Mouse (Mus musculus): Measurements from ENCODE around the gene 2610301B20Rik. TPM values are rescaled to one million over a fixed set of nuclear protein-coding genes. Genes with fewer than 3 reads are reported as not detected.
A peak's percentile ranks its signal among the peaks of the same experiment; 100 is the strongest.
"Not testable (repeated sequence)": the region's sequence is repeated elsewhere in the genome, so short reads cannot be mapped to it uniquely, and the experiment has no call there.

2610301B20Rik gene
- polyA plus RNA-seq, 1 experiment: 48.7 TPM

DNA sequence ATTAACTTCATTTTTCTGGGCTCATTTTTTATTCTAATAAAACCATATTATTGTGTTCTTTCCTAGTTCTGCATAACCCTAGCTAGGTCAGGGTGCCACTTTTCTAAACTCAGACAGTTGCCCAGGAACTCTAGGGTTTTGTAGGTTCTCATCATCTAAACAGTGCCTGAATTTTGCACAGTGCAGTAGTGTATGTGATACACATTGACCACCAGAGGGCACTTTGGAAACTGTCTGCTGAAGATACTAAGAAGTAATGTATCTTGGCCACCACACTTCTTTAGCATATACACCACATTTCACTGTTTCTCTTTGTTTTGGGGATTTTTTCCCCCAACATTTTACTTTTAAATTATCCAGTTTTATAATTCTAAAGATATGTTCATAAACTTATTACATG is 22.6 kb downstream of the 2610301B20Rik start:
- peak in 1 of 2 experiments; percentile 51 for DNase-seq (ENCODE audit: extremely low spot score in 1 of 2, low spot score in 1 of 2)

GRCm38 (mm10) chr4:10905234-10905801 is 31.0 kb downstream of the 2610301B20Rik start:
- DNase-seq (ENCODE audit: extremely low spot score in 1 of 2, low spot score in 1 of 2): no peak

DNA sequence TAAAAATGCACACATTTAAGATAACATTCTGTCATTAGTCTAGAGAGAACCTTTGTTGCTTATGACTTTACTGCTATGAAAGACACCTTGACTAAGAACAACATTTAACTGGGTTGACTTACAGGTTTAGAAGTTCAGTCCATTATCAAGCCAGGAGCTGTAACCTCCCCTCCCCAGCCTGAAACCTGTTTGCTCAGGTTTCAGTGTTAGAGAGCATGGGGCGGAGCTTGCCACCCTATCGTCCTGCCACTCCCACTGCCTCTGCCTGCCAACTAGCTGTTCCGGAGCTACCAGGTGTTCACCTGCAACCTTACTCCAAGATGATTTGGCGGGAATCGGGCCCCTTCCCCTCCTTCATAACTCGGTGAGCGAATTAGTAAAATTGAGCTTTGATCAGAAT is 37.1 kb downstream of the 2610301B20Rik start:
- DNase-seq (ENCODE audit: extremely low spot score in 1 of 2, low spot score in 1 of 2): not testable (repeated sequence)

GRCm38 (mm10) chr4:10911909-10912478 is 37.7 kb downstream of the 2610301B20Rik start:
- no peak for DNase-seq (ENCODE audit: extremely low spot score in 1 of 2, low spot score in 1 of 2)

DNA sequence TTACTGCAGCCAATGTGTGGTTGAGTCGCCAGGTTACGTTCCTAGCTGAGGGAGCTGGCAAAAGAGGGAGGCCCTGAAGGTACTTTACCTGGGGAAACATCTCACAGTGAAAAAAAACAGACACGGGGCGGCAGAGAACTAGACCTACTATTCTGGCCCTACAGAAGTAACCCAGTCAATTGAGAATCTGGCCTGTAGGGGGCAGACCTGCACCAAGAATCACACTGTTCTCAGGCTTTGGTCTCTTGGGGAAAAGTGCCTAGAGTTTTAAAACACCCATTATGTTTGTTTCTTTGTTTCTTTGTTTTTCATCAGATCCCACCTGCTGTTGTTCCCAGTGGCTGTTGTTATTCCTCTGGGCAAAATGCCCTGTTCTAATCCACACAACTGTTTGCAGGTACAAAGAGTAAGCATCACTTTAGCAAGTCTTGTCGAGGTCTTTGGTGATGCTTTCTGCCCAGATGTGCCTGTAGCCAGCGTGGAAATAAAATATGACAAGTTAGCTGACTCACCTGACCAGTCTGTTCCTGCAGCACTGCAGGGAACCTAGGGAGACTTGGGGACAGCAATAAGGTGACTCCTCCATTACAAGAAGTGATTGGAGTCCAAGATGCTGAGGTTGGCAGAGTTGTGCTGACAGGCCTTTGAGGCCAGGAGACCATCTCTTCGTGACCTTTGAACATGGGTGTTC is 38.5 kb downstream of the 2610301B20Rik start:
- peak; percentile 76 to 98 for DNase-seq (ENCODE audit: extremely low spot score in 1 of 2, low spot score in 1 of 2)

DNA sequence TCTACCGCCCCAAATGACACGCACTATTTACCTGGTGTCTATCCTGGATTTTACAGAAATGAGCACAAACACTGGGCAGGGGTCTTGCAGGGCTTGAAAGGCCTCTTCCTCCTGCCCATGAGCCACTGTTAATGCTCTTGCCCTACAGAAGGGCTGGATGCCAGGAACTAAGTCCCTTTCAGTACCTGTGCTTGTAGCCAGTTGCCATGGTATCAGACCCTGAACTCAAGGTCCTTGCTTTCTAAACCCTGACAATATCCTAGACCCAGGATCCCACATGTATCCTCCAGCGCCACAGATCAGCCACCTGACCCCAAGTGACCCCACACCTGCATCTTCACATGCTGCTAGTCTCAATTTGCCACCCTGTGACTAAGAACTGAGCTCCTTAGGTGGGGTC is 39.1 kb downstream of the 2610301B20Rik start:
- no peak for DNase-seq (ENCODE audit: extremely low spot score in 1 of 2, low spot score in 1 of 2)

GRCm38 (mm10) chr4:10914766-10915165 is 40.5 kb downstream of the 2610301B20Rik start:
- DNase-seq (ENCODE audit: extremely low spot score in 1 of 2, low spot score in 1 of 2): no peak

DNA sequence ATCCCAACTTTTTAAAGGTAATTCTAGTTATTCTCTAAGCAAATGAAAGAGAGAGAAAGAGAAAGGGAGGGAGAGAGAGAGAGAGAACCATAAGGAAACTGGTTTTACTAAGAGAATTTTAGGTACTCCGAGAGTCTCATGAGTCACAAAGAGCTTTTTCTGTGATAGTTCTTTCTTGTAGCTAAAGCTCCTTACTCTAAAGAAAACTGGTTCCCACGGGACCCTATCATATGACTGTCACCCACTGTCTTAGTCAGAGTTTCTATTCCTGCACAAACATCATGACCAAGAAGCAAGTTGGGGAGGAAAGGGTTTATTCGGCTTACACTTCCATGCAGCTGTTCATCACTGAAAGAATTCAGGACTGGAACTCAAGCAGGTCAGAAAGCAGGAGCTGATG is 41.0 kb downstream of the 2610301B20Rik start:
- DNase-seq (ENCODE audit: extremely low spot score in 1 of 2, low spot score in 1 of 2): peak in 1 of 2 experiments; percentile 42

- DNase-seq (ENCODE audit: extremely low spot score in 1 of 2, low spot score in 1 of 2): no peak
Observed at GRCm38 (mm10) chr4:10918402-10918801, 44.1 kb downstream of the 2610301B20Rik start.

GRCm38 (mm10) chr4:10919097-10919496 is 44.8 kb downstream of the 2610301B20Rik start:
- no peak for DNase-seq (ENCODE audit: extremely low spot score in 1 of 2, low spot score in 1 of 2)

GRCm38 (mm10) chr4:10919530-10919929 is 45.2 kb downstream of the 2610301B20Rik start:
- DNase-seq (ENCODE audit: extremely low spot score in 1 of 2, low spot score in 1 of 2): no peak

DNA sequence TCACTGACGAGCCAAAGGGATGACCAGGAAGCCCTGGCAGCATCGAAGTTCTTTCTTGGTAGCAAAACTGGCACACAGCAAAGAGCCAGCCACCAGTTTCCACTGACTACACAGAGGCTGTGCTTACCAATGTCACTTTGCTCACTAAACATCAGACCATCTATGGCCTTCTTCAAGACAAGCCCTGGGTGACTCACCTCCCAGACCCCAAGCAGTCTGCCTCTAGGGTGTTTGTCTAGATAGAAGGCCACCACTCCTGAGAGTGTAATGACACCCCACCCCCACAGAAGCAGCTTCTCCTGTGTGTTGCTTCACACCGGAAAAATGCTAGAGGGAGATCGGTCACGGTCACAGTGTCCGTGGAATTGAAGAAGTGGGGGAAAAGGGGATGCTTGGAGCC is 45.7 kb downstream of the 2610301B20Rik start:
- DNase-seq (ENCODE audit: extremely low spot score in 1 of 2, low spot score in 1 of 2): no peak

- DNase-seq (ENCODE audit: extremely low spot score in 1 of 2, low spot score in 1 of 2): no peak
Observed at GRCm38 (mm10) chr4:10920622-10921021, 46.3 kb downstream of the 2610301B20Rik start.

GRCm38 (mm10) chr4:10923180-10923579 is 48.9 kb downstream of the 2610301B20Rik start:
- peak; percentile 48 to 82 for DNase-seq (ENCODE audit: extremely low spot score in 1 of 2, low spot score in 1 of 2)

DNA sequence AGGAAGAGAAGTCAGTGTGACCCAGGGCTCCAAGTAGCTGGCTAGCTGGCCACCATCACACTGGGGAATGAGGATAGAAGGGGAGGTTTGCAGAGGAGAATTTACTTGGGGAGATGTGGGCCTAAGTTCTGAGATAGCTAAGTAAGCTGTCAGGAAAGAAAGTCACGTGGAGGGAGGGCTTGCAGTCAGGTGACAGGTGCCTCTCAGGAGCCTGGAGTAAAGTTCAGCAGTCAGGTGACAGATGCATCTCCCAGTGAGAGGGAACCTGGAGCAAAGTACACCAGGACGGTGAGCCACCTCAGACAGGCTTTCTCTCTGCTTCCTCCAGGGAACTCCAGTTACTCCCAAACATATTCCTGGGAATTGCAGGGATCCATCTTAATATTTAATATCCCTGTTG is 49.8 kb downstream of the 2610301B20Rik start:
- no peak for DNase-seq (ENCODE audit: extremely low spot score in 1 of 2, low spot score in 1 of 2)

DNA sequence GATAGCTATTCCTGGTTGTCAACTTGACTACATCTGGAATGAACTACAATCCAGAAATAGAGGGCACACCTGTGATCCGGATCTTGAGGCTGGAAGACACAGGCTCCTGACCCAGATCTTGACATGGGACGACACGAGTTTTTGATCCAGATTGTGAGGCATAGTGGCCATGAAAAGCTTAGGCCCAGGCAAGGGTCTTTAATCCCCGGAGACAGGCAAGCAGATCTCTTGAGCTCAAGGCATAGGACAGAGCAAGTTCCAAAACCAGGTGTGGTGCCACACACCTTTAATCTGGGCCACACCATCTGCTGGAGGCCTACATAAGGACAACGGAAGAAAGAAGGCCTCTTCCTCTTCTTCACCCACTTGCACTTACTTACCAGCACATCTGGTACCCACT is 50.2 kb downstream of the 2610301B20Rik start:
- no peak for DNase-seq (ENCODE audit: extremely low spot score in 1 of 2, low spot score in 1 of 2)

DNA sequence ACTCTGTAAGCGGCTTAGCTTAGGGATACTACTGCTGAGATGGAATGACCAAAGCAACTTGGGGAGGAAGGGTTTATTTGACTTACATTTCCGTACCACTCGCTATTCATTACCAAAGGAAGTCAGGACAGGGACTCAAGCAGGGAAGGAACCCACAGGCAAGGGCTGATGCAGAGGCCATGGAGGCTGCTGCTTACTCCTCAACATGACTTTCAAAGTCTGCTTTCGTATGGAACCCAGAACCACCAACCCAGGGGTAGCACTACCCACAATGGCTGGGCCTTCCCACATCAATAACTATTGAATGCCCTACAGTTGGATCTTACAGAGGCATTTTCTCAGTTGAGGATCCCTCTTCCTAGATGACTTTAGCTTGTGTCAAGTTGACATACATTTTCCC is 52.1 kb downstream of the 2610301B20Rik start:
- DNase-seq (ENCODE audit: extremely low spot score in 1 of 2, low spot score in 1 of 2): no peak

DNA sequence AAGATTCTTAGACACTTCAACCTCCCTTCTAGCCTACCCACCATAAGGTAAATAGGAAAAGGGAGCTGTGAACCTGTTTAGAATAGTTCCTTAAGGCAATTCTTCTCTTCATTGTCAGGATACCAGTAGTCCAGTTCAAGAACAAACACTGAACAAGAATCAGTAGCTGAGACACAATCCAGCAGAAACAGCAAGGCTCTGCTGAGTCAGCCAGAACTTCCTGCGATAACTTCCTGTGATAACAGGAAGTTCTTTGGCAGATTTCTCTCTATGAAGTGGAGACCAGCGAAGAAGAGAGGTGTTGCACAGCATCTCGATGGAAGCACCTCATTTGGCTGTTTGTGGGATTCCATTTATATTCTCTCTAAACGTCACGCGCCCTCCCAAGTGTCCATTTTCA is 53.9 kb downstream of the 2610301B20Rik start:
- DNase-seq (ENCODE audit: extremely low spot score in 1 of 2, low spot score in 1 of 2): no peak

- no peak for DNase-seq (ENCODE audit: extremely low spot score in 1 of 2, low spot score in 1 of 2)
Observed at GRCm38 (mm10) chr4:10929726-10930125, 55.4 kb downstream of the 2610301B20Rik start.

DNA sequence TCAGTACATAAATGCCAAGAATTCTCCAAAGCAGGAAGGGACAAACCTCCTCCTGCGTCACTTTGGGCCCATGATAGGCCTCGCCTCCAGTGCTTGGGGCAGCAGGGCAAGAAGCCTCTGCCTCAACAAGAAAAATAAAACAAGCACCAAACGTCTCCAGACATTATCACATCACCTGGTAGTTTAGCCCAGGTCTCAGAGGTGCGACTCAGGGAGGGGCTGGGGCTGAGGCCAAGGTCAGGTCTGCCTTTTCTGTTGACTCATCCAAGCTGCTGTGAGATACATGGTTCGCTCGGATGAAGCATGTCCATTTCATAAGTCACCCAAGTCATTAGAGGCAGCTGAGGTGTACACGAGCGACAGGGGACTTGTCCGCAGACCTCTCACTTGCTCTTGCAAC is 56.7 kb downstream of the 2610301B20Rik start:
- DNase-seq (ENCODE audit: extremely low spot score in 1 of 2, low spot score in 1 of 2): no peak

GRCm38 (mm10) chr4:10932091-10932745 is 57.9 kb downstream of the 2610301B20Rik start:
- no peak for DNase-seq (ENCODE audit: extremely low spot score in 1 of 2, low spot score in 1 of 2)

GRCm38 (mm10) chr4:10932782-10933181 is 58.5 kb downstream of the 2610301B20Rik start:
- no peak for DNase-seq (ENCODE audit: extremely low spot score in 1 of 2, low spot score in 1 of 2)

All from frontal cortex, adult 2 months (tissue).